Mouse (Mus musculus) kidney, adult 18-20 months (tissue): ENCODE results near the gene Med27.

Experiments
- DNase-seq: peaks from one replicate; pipeline ENCODE4 v3.0.0; 2021

Med27 gene

DNA sequence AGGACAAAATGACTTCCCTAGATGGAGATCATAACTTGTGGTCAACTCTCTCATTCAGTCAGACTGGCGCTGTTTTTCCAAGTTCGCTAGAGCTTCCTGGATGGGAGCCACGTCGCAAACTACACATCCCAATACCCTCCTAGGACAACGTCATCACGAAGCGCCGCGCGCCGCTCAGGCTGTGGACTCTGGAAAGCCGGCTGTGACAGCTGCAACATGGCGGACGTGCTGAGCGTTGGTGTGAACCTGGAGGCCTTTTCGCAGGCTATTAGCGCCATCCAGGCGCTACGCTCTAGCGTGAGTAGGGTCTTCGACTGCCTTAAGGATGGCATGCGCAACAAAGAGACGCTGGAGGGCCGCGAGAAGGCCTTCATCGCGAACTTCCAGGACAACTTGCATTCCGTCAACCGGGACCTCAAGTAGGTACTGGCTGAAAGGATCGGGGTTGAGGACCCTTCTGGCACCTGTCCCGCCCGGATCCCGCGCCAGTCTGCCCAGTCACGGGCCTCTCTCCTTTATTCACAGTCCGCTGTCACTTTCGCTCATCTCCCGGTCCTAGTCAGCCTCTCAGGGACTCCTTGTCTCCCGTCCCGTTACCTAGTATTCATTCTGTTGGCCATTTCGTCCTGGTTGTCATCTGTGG is at the start of gene Med27:
Gene Med27, plus strand, starts transcription at position 191 of the 643 bp plus-strand sequence.
- DNase-seq, result peak; percentile 97

DNA sequence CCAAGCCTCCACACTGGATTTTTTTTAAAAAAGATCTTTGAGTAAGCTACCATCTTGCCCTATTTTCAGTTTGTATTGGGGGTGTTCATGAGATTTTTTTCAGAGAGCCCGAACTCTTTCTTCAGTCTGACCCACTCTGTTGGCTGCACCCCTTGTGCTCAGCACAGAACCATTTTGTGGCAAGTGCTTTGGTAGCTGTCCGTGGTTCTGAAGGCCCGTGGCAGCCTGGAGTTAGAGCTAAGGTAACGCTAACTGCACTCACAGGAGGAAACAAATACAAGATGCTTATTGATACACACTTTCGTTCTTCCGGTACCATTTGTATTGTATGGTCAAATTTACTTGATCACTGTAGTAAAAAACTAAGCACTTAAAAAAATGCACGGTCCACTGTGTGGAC is 36.7 kb upstream of the Med27 start:
- no peak for DNase-seq

DNA sequence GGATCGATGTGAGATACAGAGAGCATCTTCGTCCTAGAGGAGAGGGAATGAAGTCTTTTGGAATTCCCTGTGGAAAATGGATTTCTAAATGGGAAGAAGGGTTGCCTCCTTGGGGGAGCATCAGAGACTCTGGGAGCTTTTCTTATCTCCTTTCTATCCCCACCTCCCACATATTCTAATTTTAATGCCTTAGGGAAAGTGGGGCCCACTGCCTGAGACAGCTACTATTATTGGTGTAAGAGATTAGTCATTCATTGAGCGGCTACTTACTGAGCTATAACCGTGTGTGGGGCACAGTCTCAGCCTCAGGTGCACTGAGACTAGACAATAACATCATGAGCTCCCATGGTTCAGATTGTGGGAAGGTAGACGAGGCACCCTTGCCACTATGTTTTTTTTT is 34.6 kb upstream of the Med27 start:
- DNase-seq, result no peak

DNA sequence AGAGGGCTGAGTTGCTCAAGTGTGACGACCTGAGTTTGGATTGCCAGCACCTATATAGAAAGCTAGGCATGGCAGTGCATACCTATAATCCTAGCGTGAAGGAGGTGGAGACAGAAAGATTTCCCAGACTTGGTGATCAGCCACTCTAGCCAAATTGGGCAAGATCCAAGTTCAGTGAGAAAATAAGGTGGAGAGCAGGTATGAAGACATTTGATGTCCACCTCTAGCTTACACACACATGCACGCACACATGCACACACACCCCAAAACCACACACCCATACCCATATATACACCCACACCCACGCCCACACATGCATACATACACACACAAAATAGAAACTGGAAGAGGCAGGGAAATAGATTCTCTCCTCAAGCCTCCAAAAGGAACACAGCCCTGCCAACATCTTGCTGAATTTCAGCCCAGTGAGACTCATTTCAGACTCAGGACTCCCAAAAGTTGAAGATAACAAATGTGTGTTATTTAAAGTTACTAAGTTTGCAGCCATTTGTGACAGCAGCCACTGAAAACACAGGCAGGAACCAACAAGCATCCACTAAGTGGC is 28.6 kb upstream of the Med27 start:
- DNase-seq, result no peak

DNA sequence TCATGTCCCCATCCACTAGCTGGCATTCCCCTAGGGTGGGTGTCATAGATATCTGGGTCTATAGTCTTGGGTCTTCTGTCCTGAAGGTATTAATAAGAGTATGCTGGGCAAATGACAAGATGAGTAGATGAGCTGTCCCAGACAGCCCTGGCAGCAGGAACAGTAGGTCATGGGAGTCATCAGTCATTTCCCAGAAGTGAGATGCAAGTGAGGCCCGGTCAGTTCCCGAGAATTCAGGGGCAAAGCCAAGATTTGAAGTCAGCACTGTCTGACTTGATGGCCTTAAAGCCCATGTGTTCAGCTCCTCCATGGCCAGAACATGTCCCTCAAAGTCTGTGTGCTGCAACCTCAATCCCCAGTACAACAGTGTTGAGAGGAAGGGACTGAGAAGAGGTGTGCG is 28.0 kb upstream of the Med27 start:
- no peak for DNase-seq

DNA sequence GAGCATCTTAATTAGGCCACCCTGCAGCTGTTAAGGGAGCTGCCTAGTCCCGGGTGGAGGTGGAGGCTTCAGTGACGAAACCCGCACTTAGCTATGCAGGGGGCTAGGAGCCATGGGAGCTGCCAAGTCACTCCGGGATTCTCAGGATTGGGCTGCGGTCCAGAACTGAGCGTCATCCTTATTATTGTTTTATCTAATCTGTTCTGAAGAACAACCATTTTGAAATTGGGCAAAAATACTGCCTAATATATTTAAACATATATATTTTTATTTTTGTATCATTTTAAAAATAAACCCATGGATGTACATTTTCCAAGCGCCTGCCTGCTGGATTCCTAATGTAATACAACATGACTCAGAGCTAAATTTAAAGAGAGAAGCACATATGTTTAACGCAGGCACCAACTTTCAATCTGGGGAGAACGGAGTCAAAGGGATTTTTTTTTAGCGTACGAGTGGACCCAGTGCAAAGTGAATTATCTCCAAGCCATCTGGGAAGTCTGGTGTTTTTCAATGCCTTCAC is 26.3 kb upstream of the Med27 start:
- DNase-seq, result no peak

DNA sequence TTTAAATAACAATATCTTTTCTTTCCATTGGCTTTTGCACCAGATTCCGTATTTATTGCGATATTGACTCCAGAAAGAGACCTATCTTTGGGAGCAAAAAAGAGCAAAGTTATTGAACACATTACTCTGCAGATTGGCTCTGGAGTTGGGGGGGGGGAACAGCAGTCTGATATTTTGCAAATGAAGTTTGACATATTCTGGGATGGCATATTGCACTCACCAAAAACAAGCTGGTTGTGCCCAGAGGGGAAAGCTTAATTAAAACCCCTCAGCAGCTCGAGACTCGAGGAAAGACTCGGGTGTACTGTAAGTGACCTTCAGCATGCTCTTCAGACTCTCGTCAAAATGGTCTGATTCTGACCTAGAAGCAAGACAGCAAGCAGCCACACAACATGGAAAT is 25.8 kb upstream of the Med27 start:
- DNase-seq, result no peak

GRCm38 (mm10) chr2:29324456-29324855 is 22.2 kb upstream of the Med27 start:
- DNase-seq, result no peak

DNA sequence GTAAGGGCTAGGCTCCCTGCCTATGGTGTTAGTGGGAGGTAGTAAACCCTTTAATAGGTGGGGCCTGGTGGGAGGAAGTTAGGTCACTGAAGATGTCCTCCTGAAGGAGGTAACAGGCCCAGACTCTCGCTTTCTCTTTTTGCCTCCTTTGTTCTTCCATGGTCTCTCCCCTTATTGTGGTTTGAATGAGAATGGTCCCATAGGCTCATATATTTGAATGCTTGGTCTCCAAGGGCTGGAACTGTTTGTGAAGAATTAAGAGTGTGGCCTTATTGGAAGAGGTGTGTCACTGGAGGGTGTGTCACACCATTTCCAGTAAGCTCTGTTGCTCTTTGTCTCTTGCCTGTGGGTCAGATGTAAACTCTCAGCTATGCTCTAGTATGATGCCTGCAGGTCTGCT is 16.1 kb upstream of the Med27 start:
- no peak for DNase-seq

- no peak for DNase-seq
Observed at GRCm38 (mm10) chr2:29338396-29338795, 8.2 kb upstream of the Med27 start.

DNA sequence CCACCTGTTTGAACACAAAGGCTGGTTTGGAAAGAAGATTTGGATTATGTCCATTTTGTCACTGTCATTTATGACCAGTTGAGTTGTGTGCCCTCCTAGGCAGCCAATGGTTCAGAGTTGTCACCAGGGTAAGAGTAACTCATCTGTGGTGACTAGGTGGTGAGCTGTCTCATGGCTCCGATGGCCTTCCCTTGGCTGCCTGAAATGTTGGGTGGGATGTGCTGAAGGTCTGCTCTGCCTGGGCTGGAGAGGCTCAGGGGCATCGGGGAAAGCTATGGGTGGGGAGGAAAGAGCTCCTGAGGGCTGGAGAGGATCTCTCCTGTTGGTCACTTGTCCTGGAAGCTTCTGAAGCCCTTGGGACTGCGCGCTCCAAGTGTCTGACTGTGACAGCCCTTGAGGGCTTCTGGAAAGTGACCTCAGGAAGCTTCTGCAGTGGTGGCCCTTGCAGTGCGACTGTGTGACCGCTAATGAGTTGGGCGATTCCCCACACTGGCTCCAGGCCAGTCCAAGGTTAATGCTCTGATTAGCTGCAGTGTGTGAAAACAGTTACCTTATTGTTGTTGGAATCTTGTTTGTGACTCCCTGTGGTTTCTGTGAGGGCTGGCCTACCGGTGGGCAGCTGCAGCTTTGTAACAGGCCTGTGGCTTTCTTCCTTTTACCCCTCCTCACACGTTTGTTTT is 12.2 kb downstream of the Med27 start:
- DNase-seq, result peak; percentile 7

DNA sequence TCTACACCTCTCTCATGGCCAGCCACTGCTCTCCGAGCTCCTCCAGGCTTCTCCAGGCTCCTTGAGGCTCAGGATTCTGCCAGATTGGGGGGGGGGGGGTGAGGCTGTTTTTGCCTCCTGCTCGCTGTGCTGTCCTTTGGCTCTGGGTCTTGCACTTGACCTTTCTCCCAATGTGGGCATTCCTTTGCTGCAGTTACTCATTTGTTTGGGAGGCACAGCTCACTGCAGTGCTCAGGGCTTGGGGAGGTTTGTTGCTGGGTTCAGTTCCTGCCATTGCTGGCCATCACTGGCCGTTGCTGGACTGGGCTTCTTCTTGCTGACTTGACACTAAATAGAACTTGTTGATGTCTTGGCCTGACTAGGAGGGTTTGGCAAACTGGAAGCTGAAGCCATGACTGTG is 14.3 kb downstream of the Med27 start:
- no peak for DNase-seq

- DNase-seq, result no peak
Observed at GRCm38 (mm10) chr2:29365000-29365695, 18.5 kb downstream of the Med27 start.

DNA sequence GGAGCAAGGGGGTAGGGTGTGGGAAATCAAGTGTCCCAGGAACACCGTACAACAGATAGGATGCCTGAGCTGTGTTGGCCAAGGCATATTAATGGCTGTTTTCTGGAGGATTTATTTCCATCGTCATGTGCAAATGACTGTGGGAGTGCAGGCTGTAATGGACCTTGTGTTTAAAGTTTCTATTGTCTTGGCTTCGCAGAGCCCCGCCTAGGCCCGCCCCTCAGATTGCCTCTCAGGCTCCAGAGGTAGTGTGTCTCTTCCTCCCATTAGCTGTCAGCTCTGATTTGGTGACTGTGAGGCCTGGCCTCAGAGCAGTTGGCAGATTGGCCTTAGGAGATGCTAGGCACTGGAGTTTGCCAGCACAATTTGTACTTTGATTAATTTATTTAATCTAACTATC is 22.1 kb downstream of the Med27 start:
- DNase-seq, result no peak

DNA sequence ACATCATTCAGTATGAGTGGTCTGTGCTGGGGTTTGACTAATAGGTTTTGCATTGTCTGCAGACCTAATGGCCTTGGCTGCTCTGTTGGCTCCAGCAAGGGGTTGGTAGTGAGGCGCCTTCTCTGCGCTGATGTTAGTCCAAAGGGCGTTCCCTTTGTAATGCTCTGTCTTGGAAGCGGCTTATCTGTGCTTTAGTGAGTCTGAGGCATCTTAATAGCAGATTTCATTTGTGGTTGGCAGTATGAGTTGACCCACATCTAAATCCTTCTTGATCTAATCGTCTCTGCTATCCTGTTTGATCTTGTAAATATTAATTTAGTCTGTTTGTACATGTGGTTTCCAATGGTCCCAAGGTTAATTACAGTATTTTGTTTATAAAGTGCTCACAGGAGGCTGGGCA is 25.6 kb downstream of the Med27 start:
- no peak for DNase-seq

DNA sequence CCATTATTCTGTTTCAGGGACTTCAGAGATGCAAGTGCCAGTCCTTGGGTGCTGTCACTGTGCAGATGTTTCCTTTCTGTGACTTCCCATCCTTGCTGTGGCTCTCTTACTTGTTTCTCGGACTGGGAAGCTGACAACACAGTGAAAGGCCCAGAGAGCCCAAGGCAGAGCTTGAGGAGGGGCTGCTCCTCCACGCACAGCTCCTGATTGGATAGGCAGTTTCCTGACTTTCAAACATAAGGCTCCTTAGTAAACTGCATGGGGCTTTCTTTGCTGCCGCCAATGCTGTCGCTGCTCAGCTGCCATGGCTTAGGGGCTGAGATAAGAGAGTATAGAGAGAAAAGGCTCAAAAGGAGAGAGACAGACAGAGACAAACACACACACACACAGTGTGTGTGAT is 35.1 kb downstream of the Med27 start:
- DNase-seq, result no peak

- DNase-seq, result no peak
Observed at GRCm38 (mm10) chr2:29382583-29382982, 36.0 kb downstream of the Med27 start.

DNA sequence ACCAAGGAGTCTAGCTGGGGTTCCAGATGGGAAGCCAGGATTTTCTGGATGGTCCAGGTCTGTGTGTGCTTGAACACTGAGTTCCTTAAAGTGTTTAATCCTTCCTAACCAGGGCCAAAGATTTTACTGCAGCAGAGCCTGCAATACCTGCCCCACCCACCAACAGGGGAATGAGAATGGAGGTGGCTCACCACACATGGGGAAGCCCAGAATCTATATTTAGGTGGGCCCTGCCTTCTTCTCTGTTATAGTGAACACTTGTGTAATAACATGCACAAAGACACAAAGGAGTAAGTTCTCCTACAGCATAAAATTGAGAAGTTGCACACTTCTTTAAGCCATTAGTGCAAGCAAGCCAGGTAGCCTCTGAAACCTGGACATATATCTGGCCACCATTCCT is 36.5 kb downstream of the Med27 start:
- no peak for DNase-seq

DNA sequence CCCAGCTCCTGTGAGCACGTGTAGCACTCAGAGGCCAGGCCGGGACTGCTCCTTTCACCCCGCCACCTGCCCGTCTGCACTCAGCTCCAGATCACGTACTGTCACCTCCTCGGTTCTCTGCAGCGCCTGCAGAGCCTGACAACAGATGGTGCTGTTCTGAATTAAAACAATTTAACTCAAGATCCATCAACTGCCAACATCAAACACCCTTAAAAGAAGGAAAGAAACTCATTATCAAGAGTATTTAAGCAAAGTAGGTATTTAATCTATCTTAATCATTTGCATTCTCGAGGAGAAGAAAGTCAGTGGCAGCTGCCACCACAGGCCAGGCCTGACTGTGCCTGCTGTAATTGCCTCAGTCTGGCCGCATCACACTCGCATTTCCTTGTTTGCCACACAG is 38.8 kb downstream of the Med27 start:
- no peak for DNase-seq

DNA sequence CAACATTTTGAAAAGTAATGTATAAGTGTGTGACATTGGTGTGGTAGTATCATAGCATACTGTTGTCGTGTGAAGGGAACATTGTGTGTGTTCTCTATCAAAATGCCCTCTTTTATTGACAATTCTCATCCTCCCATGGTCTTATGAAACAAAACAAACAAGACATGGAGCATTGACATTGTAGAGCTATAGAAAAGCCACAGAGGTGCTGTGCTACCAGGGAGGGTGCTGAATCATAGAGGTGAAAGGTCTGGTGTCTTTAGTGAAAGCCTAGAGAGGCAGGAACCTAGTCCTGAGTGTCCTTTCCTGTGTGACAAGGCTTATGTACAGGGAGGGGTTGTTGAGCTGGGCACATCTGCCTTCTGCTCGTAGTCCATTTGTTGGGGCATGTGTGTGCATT is 40.6 kb downstream of the Med27 start:
- DNase-seq, result no peak

DNA sequence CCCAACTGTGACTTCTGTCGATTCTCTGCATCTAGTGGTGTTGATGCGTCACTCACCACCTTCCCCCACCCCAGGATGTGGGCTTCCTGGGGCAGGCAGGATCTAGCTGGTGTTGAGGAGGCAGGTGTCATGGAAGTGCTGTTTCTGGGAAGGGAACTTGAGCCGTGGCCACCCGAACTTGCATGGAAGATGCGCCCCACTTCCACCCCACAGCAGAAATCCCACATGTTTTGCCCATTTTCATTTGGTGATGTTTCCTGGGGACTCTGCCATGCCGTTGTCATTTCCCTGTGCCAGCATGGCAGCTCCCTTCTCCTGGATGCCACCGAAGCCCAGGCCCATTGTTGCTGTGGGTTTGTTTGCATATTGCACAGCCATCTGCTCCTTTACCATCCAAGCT is 42.3 kb downstream of the Med27 start:
- DNase-seq, result no peak

DNA sequence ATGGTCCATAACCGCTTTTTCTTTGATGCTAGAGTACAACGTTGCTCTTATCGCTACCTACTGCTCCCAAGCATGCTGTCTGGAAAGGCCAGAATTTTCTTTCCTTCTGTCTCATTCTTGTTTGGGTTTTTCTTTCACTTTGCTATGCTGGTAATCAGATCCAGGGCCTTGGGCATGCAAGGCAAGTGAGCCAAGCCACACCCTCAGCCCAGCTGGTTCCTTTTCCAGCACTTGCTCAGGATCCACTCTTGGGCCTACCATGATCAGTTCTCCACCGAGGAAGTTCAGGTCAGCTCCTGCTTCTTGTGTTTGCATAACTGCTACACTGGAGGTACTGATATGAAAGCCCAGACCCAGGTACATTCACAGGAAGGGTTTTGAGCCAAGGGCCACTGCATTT is 44.5 kb downstream of the Med27 start:
- DNase-seq, result no peak

- no peak for DNase-seq
Observed at GRCm38 (mm10) chr2:29391996-29392395, 45.4 kb downstream of the Med27 start.

DNA sequence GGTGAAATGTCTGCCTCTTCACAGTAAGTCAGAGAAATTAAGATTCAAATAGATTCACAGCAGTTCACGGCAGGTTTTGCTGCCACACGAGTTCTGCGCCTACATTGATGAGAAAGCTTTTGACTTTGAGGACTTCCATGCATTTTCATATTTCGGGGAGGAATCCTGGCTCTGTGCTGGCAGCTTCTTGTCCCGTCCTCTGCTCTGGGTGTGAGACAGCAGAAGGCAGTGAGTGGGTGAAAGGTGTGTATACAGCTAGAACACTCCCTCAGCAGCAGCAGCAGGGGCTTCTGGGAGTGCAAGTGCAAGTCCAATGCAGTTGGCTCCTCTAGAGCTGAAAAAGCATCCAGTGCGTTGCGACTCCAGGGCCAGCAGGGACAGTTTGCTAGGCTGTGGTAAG is 53.6 kb downstream of the Med27 start:
- DNase-seq, result no peak
